Mouse (Mus musculus) heart, postnatal 25 days (tissue): ENCODE measurements around the gene Fam50a. TPM values are rescaled to one million over a fixed set of nuclear protein-coding genes. Genes with fewer than 3 reads are reported as not detected.
"Not testable (repeated sequence)": the region's sequence is repeated elsewhere in the genome, so short reads cannot be mapped to it uniquely, and the experiment has no call there.

Source experiments
- DNase-seq: peaks from one replicate; pipeline ENCODE4 v3.0.0; 2022; ENCODE audit warnings: low spot score
- intact Hi-C: fragments of 180-260 bp; cut with DNase I; formaldehyde crosslinking; loops from one replicate; pipeline ENCODE4 v1.15.1; 2025
- microRNA-seq: library from miRNA; unstranded; fragments of <30 nt; microRNA quantifications from one replicate; pipeline ENCODE4 v1.2.0, GENCODE M21; 2022
- total RNA-seq, 2 experiments: library from RNA; stranded (reverse); gene quantifications; 2 replicates each; pipeline ENCODE4 v1.2.3; 2021

Fam50a gene
- total RNA-seq, 2 experiments from 2014 or later = 23.8 to 25.7 TPM

GRCm38 (mm10) chrX:74328725-74329161, 15.9 kb downstream of the Fam50a start, which contains the start of gene Plxna3:
TSS of gene Plxna3 (plus strand) at chrX:74329066.
- intact Hi-C loops = no loop called here
- peak; percentile 49 for DNase-seq

- no peak for DNase-seq
- intact Hi-C loops = no loop called here
Observed at GRCm38 (mm10) chrX:74329215-74329671, 16.4 kb downstream of the Fam50a start.

DNA sequence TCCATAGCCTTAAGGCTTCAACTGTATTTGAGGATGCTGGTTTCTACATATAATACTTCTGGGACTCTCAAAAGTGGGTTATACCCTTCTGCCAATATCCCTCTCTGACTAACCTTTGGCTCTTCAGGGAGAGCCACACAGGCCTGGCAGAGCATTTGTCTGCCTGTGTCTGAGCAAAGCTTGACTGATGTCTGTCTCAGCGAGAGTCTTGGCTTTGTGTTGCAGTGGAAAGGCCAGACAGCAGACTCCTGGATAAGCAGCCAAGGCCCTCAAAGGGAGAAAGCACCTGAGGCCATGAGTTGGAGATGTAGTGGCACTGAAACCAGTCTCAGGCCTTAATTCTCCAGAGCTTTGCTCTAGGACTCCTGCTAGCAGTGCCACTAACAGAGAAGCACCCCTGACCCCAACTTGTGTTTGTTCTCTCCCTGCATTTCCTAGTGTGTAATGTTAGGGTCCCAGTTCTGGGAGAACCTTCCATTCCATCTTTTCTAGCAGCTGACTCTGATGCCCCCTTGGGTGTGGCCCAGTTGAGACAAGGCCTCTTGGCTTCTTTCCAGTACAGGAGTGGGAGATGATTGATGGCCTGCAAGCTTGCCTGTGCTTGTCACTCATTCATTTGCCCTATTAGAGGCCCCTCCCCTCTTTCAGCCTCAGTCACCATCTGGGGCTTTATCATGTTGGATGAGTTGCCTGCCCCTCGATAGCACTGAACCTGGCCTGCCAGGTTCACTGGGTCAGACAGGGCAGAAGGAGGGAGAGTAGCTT, 17.5 kb downstream of the Fam50a start:
- no peak for DNase-seq
- intact Hi-C loops = no loop called here

DNA sequence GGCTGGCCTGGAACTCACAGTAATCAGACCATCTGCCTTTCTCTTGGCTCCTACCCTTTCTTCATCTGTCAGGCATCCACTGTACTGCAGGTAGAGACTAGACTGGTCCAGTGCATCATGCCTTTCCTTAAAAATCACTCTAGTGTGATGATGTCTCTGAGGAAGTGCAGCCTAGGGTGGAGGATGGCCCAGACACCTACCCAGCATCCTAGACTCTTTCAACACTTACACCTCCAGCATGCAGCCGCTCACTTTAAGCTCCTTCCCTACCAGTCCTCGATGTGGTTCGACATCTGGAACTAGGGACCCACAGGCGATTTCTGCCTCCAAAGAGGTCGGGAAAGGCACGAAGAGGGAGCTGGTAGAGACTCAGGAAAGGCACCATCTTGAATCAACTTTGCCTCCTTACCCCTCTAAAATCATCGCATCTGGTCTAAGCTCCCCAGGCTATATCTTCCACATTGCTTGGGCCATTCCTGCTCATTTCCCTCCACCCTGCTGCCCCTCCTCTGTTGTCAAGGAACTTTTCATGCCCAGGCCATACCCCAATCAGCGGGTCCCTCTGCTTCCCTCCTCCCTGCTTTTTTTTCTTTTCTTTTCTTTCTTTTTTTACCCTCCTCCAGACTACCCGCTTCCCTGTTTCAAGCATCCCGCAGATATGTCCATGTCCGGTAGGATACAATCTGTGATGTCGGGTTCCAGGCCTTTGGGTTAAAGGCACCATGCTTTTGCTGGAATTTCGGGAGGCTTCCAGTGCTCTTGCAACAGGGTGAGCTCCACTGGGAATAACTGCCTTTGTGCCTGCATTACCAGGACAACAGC, 40.0 kb downstream of the Fam50a start:
- no peak for DNase-seq
- intact Hi-C loops = no loop called here

DNA sequence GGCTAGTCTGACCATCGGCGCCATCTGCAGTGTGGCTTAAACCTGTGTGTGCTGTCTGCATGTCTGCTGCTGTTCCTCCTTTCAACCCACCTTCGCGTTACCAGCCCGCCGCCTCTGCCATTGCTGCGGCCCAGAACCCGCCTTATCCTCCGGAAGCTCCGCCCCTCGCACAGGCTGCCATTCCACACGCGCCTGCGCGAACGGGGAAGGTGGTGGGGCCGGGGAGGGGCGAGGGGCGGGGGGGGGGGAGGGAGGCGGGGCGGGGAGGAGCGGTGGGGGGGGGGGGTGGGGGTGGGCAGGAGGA, 40.6 kb downstream of the Fam50a start, which contains the start of gene Lage3:
Gene Lage3, minus strand, starts transcription at position 152 of the 304 bp plus-strand sequence.
- intact Hi-C loops = no loop called here
- DNase-seq = peak; percentile 72

DNA sequence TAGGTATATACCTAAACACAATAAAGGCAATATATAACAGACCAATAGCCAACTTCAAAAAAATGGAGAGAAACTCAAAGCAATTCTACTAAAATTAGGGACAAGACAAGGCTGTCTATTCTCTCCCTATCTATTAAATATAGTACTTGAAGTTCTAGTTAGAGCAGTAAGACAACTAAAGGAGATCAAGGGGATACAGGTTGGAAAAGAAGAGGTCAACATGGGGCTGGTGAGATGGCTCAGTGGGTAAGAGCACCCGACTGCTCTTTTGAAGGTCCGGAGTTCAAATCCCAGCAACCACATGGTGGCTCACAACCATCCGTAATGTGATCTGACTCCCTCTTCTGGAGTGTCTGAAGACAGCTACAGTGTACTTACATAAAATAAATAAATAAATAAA, 44.2 kb downstream of the Fam50a start:
- DNase-seq, intact Hi-C loops: not testable (repeated sequence)

DNA sequence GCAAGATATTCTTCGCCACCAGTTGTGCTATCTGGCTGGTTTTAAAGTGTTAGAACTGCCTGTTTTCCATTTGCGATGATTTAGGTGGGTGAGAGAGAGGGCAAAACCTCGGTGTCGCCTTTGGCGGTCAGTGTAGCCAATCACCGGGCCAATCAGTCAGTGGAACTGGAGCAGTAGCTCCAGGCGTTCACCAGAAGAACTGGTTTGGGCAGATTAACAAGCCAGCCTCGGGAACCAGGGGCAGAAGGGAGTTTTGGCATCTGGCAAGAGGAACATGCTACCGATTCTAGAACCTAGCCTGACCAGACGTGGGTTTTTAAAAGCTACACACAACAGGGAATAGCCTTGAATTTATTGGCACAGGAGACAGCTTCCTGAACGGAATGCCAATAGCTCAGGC, 46.3 kb downstream of the Fam50a start:
- DNase-seq = no peak
- intact Hi-C loops = no loop called here

DNA sequence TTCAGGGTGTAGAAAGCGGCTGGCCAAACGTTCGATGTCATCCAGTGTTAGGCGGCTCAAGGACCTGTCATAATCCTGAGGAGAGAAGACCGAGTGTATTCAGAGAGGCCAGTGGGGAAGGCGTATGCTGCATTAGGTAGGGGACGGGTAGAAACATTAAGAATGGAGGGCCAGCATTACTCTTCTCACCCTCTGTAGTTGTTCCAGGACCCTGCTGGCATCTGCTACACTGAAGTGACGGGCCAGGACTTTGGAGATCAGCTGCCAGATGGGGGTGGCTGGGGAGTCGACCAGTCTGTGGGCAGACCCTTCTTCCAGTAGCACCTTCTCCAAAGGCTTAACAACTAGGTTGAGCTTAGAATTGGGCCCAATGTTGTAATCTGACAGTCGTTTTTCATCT, 54.7 kb downstream of the Fam50a start:
- no peak for DNase-seq
- intact Hi-C loops = loop anchor here (5.0 kb wide), 2 partner anchors 55 to 120 kb away; partner anchors contain the start of genes Fam50a and Flna

DNA sequence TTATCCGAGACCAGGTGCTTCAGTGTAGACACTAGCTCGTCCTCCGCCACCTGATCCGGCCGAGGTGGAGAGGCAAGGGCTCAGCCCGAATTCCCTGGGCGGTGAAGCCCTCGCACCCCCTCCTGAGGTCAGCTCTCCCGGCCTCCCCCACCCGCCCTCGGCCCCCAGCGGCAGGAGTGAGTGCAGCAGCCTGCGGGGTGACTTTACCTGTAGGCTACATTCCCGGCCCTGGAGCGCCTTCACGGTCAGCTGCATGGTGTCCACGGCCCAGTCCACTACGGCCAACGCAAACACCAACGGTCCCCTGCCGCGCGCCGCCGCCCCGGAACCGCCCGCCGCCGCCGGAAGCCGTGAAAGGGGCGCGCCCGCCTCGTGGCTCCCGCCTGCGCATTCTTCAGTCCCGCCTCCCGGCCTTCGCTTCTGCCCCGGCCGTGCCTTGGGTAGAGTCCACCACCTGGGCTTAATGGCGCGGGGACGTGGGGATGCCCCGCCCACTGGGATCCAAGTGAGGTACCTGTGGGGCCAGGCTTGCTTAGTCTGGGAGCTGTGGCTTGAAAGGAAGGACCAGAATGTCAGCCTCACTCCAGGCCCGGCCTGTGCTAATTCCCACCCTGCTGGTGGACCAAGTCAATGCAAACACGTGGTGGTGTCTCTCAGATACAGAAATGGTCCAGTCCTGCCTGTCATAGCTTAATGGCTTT, 55.5 kb downstream of the Fam50a start:
- peak; percentile 56 for DNase-seq
- intact Hi-C loops = loop anchor here (5.0 kb wide), 2 partner anchors 56 to 121 kb away; partner anchors contain the start of genes Fam50a and Flna

Small RNA genes lying within 50 kb of the gene (microRNA-seq; reads per million reads assigned to microRNA genes)
- gene Mir7091 (not detected), gene Mir7092 (not detected)

Other genes starting within 250 kb of the Fam50a start
- gene Opn1mw, start 185.6 kb upstream of the Fam50a start, total RNA-seq = not detected
- gene Mecp2, start 177.7 kb upstream of the Fam50a start, total RNA-seq = 10 to 100 TPM; 27.2 to 30.1 TPM
- not detected for gene Tex28, start 145.2 kb upstream of the Fam50a start, total RNA-seq
- not detected for gene Tktl1, start 135.8 kb upstream of the Fam50a start, total RNA-seq
- 100 to 1,000 TPM in 1 of 2 experiments, 10 to 100 TPM in 1; 91.7 to 120 TPM for gene Flna, start 63.2 kb upstream of the Fam50a start, total RNA-seq
- 10 to 100 TPM; 30.5 to 33.6 TPM for gene Emd, start 58.3 kb upstream of the Fam50a start, total RNA-seq
- gene Rpl10, start 42.2 kb upstream of the Fam50a start, total RNA-seq = 100 to 1,000 TPM; 217 to 221 TPM
- 10 to 100 TPM; 42.1 to 45.2 TPM for gene Taz, start 31.1 kb upstream of the Fam50a start, total RNA-seq
- gene Dnase1l1, start 30.7 kb upstream of the Fam50a start, total RNA-seq = 10 to 100 TPM; 13.2 to 17.5 TPM
- gene Atp6ap1, start 15.9 kb upstream of the Fam50a start, total RNA-seq = 100 to 1,000 TPM; 128 to 139 TPM
- gene Gdi1, start 8.0 kb upstream of the Fam50a start, total RNA-seq = 10 to 100 TPM; 71.4 to 80.9 TPM
- gene Plxna3, start 16.0 kb downstream of the Fam50a start, total RNA-seq = 1 to 10 TPM in 1 of 2 experiments, under 1 TPM in 1; 0.81 to 1.1 TPM
- 10 to 100 TPM; 30.6 to 36.7 TPM for gene Lage3, start 40.6 kb downstream of the Fam50a start, total RNA-seq
- 10 to 100 TPM; 65.9 to 69.6 TPM for gene Ubl4a, start 60.2 kb downstream of the Fam50a start, total RNA-seq
- 1 to 10 TPM; 4.3 to 5.4 TPM for gene Slc10a3, start 60.3 kb downstream of the Fam50a start, total RNA-seq
- 10 to 100 TPM; 15.4 to 19.3 TPM for gene Fam3a, start 80.2 kb downstream of the Fam50a start, total RNA-seq
- 10 to 100 TPM; 48.3 to 48.5 TPM for gene Ikbkg, start 80.3 kb downstream of the Fam50a start, total RNA-seq
- 1 to 10 TPM; 5.8 to 6.5 TPM for gene G6pdx, start 116.2 kb downstream of the Fam50a start, total RNA-seq
- gene Gm6880, start 168.4 kb downstream of the Fam50a start, total RNA-seq = not detected